Mouse (Mus musculus) cerebellum, adult 9-10 months (tissue): ENCODE data around the gene Dtnb.
"Not testable (repeated sequence)": the region's sequence is repeated elsewhere in the genome, so short reads cannot be mapped to it uniquely, and the experiment has no call there.

Source experiments
- DNase-seq: peaks from one replicate; pipeline ENCODE4 v3.0.0; 2022

Gene Dtnb

DNA sequence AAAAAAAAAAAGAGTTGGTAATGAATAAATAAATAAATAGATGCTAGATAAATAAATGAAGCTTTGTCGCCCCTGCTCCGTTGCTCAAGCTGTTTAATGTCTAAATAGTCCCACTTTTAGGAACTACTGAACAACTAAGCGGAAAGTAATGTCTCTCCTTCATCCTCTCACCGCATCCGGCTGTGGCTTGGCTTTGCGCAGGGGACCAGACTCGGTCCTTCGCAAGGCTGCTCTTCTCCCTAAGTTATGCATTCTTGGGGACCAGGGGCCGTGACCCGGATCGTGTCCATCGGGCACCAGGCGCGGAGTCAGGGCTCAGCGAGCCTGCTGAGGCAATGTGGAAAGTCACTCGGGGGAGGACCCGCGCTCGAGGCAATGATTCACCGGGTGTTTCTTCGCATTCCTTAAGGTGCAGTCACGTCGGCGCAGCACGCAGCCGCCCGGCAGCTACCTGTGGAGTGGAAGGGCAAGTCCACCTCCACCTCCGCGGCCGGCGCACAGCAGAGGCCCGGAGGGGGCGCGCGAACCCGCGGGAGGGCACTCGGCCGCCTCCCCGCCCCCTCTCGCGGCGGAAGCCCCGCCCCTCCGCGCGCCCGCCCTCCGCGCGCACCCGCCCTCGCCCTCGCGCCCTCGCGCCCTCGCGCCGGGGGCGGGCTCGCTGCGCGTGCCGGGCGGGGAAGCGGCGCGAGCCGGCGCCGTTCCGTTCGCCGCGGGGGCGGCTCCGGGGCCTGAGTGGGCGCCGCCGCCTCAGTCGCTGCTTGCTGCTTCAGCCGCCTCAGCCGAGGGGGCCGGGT lies at the start of gene Dtnb:
Gene Dtnb, plus strand, starts transcription at position 595 of the 794 bp plus-strand sequence.
- DNase-seq = peak; percentile 82

DNA sequence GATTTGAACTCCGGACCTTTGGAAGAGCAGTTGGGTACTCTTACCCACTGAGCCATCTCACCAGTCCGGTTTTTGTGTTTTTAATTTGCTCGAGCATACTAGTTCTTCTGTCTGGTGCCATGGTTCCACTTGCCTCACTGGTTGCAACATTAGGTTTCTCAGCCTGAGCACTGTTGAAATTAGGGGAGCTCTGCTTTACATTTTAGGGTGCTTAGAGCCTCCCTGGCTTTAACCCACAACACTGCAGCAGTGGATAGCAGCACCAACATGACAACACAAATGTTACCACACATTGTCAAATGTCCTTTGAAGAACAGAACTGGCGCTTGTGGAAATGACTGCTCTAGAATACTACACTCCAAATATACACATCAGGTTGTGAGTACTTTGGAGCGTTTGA lies 46.6 kb upstream of the Dtnb start:
- DNase-seq = no peak

DNA sequence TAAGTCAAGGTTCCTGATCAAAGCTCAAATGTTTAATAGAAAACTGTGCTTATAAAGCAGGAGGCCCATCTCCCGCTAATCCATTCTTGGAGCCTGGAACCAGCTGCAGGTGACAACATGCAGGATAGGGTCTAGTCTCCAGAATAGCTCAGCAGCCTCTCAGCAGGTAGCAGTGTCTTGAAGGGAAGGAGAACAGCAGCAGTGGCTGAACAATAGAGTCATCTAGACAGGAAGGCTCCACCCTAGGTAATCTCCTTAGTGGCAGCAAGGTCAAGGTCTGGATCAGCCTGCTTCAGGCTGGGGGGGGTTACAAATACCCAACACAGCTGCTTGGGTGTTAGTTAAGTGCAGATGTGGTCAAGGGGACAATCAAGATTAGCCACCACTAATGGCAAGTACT lies 36.7 kb upstream of the Dtnb start:
- DNase-seq = not testable (repeated sequence)

DNA sequence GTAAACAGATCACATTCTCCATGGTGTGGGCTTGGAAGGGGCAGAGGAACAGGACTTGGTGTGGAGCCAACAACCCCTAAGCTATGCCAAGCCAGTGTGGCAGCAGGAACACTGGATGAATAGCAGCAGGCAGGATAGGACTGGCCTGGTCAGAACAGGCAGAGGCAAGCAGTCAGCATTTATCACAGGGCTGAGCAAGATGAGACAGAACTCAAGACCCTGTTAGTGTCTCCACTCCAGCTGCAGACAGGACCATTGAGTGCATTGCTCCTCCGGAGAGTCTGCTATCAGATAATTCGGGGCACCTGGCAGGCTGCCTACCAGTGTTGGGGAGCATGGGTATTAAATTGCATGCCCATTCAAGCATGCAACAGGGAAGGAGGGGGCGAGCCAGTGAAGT lies 34.6 kb upstream of the Dtnb start:
- DNase-seq = no peak

DNA sequence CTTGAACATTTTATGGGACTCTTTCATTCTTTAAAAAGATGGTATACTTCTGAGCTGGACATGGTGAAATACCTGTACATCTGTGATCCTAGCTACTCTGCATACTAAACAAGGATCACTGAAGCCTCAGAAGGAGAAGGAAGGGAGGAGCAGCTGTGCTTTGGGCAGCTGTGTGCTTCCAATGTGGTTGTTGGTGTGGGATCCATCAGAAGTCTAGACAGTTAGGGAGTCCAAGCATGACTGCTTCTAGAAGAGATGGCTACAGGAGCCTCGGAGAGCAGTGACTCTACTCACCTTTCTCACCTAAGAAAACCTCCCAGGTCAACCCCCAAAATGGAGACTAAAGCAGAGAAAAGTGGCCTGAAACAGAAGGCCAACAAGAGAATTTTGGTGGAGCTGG lies 34.1 kb upstream of the Dtnb start:
- DNase-seq = no peak

DNA sequence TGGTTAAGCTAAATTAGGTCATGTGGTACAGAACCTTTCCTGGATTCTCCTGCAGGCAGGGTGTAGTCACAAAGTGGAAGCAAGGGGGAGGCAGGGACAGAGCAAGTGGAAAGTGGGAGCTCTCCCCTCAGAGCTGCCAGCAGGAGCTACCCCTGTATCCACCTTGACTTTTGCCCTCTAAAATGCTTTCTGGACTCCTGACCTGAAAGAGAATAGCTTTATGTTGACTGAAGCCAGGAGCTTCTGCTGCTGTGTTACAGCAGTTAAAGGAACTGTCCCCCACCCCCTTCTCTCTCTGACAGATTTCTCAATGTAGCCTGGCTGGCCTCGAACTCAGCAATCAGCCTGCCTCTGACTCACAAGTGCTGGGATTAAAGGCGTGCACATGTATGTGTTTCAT lies 32.6 kb upstream of the Dtnb start:
- no peak for DNase-seq

DNA sequence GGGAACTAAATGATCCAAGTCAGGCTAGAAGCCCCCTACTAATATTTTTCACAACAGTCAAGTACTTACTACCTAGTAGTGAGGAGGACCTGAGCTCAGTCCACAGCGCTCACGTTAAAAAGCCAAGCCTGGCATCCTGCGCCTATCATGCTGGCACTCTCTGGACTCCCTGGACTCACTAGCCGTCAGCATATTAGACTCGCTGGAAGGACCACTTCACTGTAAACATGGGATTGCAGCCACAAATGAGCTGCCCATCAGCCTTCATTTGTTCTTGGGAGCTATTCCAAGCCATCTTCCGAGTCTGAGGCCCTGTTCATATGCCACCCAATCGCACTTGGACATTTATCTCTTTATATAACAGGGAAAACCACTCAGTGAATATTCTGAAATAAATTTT lies 31.3 kb upstream of the Dtnb start:
- no peak for DNase-seq

DNA sequence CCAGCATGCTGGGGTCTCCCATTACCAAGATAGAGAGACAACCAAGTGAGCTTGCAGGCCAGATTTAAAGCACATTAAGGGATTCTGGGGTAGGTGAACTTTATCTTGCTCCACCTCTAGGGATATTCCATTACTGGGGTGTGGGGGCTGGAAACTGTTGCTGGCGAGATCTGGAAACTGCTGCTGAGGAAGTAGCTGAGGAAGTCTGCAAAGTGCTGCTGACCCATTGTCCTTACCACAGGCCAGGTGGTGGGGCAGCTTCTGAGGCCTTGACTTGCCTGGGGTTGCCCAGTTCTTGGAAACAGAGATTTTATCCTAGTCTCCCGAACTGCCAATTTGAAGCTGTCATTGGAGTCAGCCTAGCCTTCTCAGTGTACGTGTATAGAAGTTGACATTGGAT lies 26.7 kb upstream of the Dtnb start:
- DNase-seq = no peak

DNA sequence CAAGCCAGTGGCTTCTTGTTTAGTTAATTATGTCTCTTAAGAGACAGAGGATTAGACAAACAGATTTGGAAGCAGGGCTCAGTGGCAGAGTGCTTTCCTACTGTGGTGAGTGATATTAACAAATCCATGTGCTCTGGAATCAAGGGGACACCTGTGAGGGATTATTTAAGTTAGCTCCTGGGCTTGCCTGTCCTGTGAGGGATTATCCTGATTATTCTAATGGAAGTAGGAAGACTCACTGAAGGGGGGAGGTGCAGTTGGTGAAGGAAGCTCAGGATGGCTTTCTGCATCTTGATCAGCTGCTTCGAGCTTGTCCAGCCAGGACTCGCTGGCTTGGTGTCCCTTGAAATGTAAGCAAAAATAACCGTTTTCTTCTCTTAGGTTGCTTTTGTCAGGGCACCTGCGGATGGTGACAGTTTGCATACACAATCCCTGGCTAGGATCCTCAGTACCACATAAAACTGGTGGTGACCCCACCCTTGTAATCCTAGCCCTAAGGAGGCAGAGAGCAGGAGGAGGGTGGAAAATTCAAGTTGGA lies 26.0 kb upstream of the Dtnb start:
- no peak for DNase-seq

DNA sequence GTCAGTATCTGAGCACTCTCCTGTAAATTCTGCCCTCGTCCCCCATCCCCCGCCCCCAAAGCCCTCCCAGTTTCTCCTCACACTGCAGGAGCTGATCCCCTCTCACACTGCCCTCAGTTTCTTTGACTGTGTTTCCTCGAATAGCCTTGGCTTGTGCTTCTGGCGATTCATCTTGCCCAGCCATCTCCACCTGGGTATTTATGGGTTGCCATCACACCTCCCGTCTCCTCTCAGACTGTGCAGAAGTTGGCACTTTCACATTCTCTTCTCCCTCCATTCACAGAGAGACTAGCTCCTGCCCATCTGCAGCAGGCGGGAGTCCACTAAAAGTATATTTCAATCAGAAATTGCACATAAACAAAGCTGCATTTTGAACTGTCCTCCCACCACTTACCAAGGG lies 25.4 kb upstream of the Dtnb start:
- no peak for DNase-seq

DNA sequence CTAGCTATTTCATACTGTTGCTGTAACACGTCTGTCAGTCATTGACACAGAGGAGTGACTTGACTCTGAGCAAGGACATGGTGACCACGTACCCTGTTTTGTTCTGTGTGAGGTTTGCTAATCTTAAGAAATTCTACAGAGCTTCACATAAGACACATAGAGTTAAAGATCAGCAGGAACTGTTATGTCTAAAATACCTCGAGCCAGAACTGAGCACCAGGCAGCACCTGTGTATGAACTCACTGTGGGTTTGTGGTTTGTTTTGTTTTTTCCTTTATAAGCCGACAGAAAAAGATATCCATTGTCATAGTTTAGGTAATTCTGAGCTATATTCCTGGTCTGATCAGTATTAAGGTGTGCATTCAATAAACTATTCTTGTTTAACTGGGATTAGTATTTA lies 24.7 kb upstream of the Dtnb start:
- DNase-seq = no peak

DNA sequence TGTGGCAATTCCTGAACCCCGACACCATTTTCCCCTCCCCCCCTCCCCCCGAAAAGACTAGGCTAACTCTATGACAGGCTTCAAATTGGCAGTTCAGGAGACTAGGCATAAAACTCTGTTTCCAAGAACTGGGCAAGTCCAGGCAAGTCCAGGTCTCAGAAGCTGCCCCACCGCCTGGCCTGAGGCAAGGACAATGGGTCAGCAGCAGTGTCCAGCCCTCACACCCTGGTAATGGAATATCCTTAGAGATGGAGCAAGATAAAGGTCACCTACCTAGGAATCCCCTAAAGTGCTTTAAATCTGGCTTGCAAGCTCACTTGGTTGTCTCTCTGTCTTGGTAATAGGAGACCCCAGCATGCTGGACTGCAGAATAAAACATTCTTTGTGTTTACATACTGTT lies 24.3 kb upstream of the Dtnb start:
- no peak for DNase-seq

DNA sequence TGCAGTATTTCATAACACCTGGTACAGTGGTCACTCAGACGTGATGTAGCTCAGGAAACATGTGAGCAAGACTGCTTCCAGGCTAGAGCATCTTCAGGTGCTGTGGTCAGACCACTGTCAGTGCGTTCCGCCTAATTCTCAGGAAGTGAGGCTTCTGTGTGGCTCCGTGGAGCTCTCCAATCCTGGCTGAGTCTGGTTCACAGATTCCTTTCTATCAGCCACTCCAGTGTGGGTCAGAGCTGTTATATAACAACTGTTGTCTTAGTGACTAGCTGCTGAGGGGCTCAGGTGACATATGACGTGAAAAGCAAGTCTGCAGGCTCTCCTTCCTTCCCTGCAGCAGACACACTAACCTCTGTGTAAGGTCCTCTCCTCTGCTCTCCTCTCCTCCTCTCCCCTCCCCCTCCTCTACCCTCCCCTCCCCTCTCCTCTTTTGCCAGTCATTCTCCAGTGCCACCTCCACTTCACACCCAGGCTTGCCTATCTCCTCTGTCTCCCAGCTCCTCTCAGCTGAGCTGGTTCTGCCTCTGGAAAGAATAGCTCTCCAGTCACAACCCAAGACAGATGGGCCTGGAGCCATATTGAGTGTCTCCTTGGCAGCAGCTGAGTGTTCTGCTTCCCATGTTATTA lies 23.5 kb upstream of the Dtnb start:
- no peak for DNase-seq

DNA sequence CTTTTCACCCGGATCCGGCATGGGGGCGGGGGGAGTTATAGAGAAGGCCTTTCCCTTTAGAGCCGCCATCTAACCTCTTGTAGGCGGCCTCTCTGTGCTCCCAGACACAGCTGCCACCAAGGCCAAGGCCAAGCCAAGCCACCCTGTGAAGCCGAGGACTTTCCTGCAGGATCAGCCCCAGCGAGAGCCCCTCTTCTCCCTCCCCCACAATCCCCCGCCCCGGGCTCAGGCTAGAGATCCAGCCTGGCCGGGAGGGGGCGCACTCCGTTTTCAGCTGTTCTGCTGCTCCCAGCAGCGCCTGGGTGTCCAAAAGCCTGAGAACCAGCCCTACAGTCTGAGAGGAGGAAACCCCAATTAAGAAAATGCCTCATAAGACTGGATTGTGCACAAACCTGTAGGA lies 21.9 kb upstream of the Dtnb start:
- no peak for DNase-seq

DNA sequence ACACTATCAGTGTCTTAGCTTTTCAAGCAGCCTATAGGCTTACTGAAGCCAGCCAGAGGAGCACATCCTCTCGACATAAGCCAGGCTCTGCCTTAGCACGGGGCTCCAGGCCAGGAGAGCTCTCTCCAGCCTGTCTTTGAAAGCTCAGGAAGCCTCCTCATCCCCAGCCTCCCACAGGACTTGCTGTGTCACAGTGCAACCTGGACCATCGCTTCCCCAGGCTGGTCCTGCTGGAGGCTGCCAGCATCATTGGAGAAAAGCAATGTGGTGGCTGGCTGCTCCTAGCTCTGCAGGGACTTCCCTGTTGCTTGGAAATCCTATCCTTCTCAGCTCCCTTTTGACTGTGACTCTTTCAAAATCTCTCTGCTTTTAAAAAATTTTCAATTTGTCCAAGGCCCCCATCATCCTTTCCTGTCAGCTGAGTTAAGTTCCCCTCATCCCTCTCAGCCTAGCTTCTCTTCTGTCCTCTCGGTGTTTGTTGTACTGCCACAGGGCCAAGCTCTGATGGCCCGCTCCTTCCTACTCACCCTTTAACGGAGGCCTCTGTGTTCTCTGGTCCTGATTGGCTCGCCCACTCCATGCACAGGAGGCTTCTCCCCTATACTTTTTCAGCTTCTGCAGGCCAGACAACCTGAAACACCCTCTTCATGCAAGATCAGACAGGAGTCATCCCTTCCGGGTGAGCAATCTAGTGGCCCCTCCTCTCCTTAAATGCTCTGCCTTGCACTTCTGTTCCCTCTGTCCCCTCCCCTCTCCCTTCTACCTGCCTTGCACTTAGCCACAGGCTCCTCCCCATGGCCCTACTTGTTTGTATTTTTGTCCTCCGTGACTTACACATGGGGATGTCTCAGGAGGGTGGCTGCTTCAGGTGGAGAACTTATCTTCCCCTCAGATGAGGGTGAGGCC lies 14.5 kb upstream of the Dtnb start:
- no peak for DNase-seq

DNA sequence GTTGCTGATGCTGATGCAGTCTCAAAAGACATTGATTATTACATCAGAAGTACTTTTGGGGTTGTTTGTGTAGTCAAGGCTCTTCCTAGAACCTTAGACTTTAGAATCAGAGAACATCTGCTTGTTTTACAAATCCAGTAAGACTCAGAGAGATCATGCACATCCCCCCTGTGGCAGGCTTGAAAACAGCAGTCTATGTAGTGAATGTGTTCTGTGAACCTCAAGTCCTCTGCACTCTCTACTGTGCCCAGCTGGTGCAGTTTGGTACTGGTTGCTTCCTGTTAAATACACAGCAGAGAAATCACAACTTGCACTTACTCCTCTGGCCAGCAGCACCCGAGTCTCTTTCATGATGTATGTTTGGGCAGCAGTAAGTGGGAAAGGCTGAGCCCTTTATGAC lies 11.6 kb upstream of the Dtnb start:
- DNase-seq = no peak

DNA sequence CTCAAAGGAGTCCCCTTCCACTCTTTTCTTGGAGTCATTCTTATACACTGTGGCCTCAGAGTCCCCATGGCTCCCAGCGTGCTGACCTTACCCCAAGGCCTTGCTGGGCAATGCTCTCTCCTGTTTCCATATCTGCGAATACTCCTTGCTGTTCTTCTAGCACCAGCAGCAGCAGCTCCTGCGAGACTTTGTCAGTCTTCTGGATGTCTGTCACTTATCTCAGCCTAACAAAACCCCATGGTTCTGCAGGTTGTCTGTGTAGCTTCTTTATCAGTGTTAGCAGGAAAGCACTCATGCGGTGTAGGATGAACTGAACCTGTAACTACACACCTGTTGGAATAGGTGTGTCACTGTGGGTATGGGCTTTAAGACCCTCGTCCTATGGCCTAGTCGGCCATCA lies 11.1 kb upstream of the Dtnb start:
- DNase-seq = no peak

DNA sequence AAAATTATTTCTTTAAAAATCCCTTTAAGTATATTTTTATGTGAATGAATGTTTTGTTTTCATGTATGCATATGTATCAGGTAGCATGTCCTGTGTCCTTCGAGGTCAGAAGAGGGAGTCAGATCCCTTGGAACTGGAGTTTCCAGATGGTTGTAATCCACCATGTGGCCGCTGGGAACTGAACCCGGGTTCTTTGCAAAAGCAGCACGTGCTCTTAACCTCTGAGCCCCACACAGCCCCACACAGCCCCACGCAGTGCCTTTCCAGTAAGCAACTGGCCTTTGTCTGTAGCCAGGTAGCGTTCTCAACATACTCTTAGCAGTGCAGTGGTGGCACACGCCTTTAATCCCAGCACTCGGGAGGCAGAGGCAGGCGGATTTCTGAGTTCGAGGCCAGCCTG lies 9.4 kb upstream of the Dtnb start:
- no peak for DNase-seq

DNA sequence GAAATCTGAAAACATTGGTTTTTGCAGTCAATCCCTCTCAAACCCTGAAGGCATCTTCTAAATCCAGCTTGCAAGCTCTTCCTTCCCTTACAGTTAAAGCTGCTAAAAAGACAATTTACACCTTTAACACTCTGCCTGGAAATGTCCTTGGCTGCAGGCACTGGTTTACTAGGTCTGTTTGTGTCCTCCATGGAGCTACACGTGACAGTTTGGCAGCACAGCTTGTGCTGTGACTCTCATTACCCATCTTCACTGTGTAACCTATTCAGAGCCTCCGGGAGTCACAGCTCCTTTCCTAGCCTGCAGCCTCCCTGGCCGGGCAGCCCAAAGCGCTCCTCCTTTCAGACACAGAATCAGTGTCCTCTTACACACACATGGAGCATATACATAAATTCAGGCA lies 8.5 kb upstream of the Dtnb start:
- no peak for DNase-seq

DNA sequence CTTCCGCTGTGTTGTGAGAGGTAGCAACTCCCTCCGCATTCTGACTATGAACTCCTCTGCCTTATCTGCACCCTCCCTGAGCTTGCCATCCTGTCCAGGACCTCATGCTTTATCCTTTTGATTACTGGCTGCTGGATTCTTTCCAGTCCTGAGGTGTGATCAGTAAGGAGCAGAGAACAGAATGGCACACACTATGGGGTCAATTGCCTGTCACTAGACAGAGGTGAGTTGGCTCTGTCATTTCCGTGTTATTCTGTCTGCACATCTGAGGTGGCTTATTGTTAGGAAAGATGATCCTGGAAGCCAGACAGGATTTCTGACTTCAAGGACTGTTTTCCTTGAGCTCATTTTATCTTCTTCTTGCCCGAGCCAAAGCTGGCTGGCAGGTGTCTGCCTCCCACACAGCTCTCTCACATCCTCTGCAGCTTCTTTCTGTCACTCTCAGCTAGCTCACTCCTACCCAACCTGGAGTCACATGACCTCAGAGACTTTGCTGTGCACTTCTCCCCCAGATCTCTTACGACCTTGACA lies 3.7 kb upstream of the Dtnb start:
- DNase-seq = no peak

DNA sequence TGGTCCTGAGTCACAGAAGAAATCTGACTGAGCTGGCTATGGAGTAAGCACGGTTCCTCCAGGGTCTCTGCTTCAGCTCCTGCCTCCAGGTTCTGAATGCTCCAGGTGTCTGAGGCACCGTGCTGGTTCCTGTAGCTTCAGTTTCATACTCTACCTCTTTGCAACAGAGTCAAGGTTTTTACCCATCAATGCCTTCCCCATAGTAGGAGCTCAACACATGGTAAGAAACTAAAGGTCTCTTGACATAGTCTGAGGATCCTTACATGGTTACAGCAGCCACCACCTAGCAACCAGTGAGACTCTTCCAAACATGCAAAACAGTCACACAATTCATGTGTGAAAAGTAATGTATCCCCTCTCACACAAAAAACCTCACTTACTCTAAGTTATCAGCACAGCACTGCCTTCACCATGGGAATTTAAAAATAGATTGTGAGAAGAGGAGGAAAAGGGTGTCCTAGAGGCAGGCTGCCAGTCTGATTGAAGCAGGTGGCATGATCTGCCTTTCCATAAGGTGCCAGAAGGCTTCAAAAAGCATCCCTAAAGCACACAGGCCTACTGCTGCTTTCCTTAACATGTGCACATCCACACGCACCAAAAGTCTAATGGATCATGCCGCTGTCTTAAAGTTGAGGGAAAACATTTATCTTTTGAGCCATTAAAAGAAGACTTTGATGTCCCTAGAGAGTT lies 1.3 kb upstream of the Dtnb start:
- peak; percentile 30 for DNase-seq

DNA sequence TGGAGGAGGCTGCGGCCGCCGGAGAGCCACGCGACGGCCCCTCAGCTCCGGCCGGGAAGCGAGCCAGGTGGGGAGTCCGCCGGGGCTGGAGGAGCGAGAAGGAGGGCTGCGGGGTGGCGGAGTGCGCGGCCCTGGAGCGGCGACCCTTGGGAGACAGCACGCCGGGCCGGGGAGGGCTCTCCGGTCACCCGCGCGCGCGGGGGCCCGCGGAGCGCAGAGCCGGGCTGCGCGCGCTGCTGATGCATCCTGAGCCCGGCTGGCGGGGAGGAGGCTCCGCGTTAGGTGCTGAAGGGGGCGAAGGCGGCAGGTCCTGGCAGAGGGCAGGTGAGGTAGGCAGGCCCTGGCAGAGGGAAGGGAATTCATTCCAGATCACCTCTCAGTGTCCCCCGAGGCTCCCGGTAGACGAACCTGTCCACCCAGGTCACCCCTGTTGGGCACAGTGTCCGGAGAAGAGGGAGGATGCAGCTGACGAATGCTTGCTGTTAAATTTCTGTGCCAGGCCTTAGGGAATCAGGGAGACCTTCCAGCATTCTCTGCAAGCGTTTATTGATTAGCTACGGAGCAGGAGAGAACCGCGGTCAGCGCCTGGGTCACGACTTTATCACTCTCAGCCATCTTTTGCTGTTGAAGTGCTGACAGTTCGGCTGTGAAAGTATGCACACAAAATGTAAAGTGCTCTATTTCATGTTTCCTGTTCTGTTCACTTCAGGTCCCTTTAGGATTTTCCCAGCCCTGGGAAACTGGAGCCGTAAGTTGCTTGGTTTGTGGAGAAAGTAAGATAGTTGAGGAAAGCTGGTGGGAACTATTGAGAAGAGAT lies 608 bp downstream of the Dtnb start:
- DNase-seq = peak; percentile 76
